In genomic region chr8:90876213-90876721, GRCm38 (mm10) we compare ENCODE assay signal across 7 mouse cellular contexts. TPM values are rescaled to one million over a fixed set of nuclear protein-coding genes. Genes with fewer than 3 reads are reported as not detected.
DNase-seq lines count a peak whose midpoint lies in the region; ATAC-seq and TF ChIP-seq lines count a peak whose summit lies in the region.

No protein-coding gene starts in this region.

- no peak for TF ChIP-seq CTCF in cortical plate, adult 2 months (IDR thresholded peaks at IDR 0.05; ENCODE audit: extremely low read depth, insufficient read depth, low read length)

- no peak for TF ChIP-seq POLR2A in cortical plate, adult 2 months (IDR thresholded peaks at IDR 0.05; ENCODE audit: extremely low read depth, insufficient read depth, low read length)

- DNase-seq in gastrocnemius, postnatal 25 days = peak; percentile 88
- peak; percentile 70 to 73 for DNase-seq in left cerebral cortex, postnatal 14 days (ENCODE audit: low spot score in 2 of 2)
- peak; percentile 81 for DNase-seq in right cerebral cortex, postnatal 25 days

- H3K9me3 ChIP-seq in megakaryocyte, embryonic 14.5 days = no peaks in the 10 kb centered on the region

- intact Hi-C loops in left cerebral cortex, postnatal 14 days (cut with DNase I) = loop anchor here (2.0 kb wide), 1 partner anchor 33 kb away; no protein-coding TSS in a partner anchor

- peaks cover 5% of the 10 kb centered on the region for H3K4me1 ChIP-seq in cortical plate, adult 2 months (ENCODE audit: control insufficient read depth, insufficient read depth, low read length)
- H3K4me1 ChIP-seq in megakaryocyte, embryonic 14.5 days = peaks cover 58% of the 10 kb centered on the region

- no peaks in the 10 kb centered on the region for H3K36me3 ChIP-seq in megakaryocyte, embryonic 14.5 days (replicated peaks; ENCODE audit: low read length)

- H3K27me3 ChIP-seq in megakaryocyte, embryonic 14.5 days (replicated peaks) = no peaks in the 10 kb centered on the region

- peak overlapping the region; percentile 56 for H3K4me3 ChIP-seq in cortical plate, adult 2 months (ENCODE audit: insufficient read depth, low read length)
- H3K4me3 ChIP-seq in megakaryocyte, embryonic 14.5 days (replicated peaks) = peak overlapping the region; percentile 93

- H3K27ac ChIP-seq in cortical plate, adult 2 months (ENCODE audit: insufficient read depth, low read length) = peak overlapping the region; percentile 32

- ATAC-seq in activated CD4-positive, CD25-positive, alpha-beta regulatory T cell, adult 4 months = peak; percentile 20
- ATAC-seq in inflammation-experienced regulatory T-cells, adult 6 months = peak; percentile 44

RNA-seq across cellular contexts. Expression of gene Chd9, which starts 48.1 kb away (rescaled TPM):
- 100 to 1,000 TPM; 117 to 118 TPM for polyA plus RNA-seq in activated CD4-positive, CD25-positive, alpha-beta regulatory T cell, adult 4 months (2017; shearing (Covaris generic))
- 291 and 305 TPM in 2 replicates for polyA plus RNA-seq in cortical plate, adult 2 months (2012; rRNA removed)
- total RNA-seq in gastrocnemius, postnatal 25 days (2021) = 10 to 100 TPM; 38.8 to 72.8 TPM
- polyA plus RNA-seq in inflammation-experienced regulatory T-cells, adult 6 months (2017; shearing (Covaris generic)) = 100 to 1,000 TPM in 2 of 3 experiments, 10 to 100 TPM in 1; 77.2 to 213 (median 144) TPM
- 100 to 1,000 TPM; 133 to 138 TPM for total RNA-seq in left cerebral cortex, postnatal 14 days (2021)
- polyA plus RNA-seq in megakaryocyte, embryonic 14.5 days (2012; ENCODE audit: insufficient read depth, low replicate concordance) = 0.17 and 0.65 TPM in 2 replicates

RNA-seq across cellular contexts. Expression of gene Gm19935, which starts 59.1 kb away (rescaled TPM):
- polyA plus RNA-seq in activated CD4-positive, CD25-positive, alpha-beta regulatory T cell, adult 4 months (2017; shearing (Covaris generic)) = not detected
- 2.3 and 4.1 TPM in 2 replicates for polyA plus RNA-seq in cortical plate, adult 2 months (2012; rRNA removed)
- not detected for total RNA-seq in gastrocnemius, postnatal 25 days (2021)
- polyA plus RNA-seq in inflammation-experienced regulatory T-cells, adult 6 months (2017; shearing (Covaris generic)) = not detected
- total RNA-seq in left cerebral cortex, postnatal 14 days (2021) = 1 to 10 TPM in 1 of 2 experiments, under 1 TPM in 1; 0.86 to 1.3 TPM
- not detected in 2 replicates for polyA plus RNA-seq in megakaryocyte, embryonic 14.5 days (2012; ENCODE audit: insufficient read depth, low replicate concordance)

Comparison
In these comparisons a context has a peak if more than half of its experiments do, and no peak if none do; other contexts are left out.
1. Peak in every context shown above with its lines: DNase-seq, ATAC-seq, H3K4me3 ChIP-seq and H3K27ac ChIP-seq.
2. RNA of gene Chd9, which starts 48.1 kb away (polyA plus RNA-seq): 291 to 305 TPM in cortical plate, adult 2 months, 77.2 to 213 TPM in inflammation-experienced regulatory T-cells, adult 6 months and 117 to 118 TPM in activated CD4-positive, CD25-positive, alpha-beta regulatory T cell, adult 4 months; 0.17 to 0.65 TPM in megakaryocyte, embryonic 14.5 days; every median in the first group is over 10 times any median in the second.